Mouse (Mus musculus) liver, adult (tissue): ENCODE measurements around the gene Defa2.
"Not testable (repeated sequence)": the region's sequence is repeated elsewhere in the genome, so short reads cannot be mapped to it uniquely, and the experiment has no call there.

ENCODE experiments used
- GATA4 ChIP-seq: IDR thresholded peaks from 2 replicates; pipeline ENCODE4 v1.6.1; 2014; ENCODE audit warnings: mild to moderate bottlenecking, low read length; ENCODE audit not compliant: insufficient replicate concordance

The Defa2 gene

DNA sequence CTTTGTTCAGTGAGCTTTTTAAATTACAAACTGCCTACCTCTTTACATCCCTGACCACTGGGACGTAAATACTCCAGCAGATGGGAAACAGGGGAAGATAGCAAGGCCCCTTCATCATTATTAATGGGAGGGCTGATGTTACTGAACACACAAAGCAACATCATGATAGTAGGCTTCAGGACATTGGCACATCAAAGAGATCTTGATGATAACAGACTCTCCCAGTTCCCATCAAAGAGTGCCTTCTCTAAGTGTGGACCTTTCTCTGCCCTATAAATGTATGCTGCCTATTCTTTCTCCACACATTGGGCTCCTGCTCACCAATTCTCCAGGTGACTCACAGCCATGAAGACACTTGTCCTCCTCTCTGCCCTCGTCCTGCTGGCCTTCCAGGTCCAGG, at the start of gene Defa2:
Gene Defa2, plus strand, starts transcription at position 301 of the 400 bp plus-strand sequence.
- TF ChIP-seq GATA4, result not testable (repeated sequence)

DNA sequence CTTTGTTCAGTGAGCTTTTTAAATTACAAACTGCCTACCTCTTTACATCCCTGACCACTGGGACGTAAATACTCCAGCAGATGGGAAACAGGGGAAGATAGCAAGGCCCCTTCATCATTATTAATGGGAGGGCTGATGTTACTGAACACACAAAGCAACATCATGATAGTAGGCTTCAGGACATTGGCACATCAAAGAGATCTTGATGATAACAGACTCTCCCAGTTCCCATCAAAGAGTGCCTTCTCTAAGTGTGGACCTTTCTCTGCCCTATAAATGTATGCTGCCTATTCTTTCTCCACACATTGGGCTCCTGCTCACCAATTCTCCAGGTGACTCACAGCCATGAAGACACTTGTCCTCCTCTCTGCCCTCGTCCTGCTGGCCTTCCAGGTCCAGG, 13.2 kb downstream of the Defa2 start, which contains the start of gene Defa33:
Gene Defa33, plus strand, starts transcription at position 301 of the 400 bp plus-strand sequence.
- TF ChIP-seq GATA4, result not testable (repeated sequence)

- not testable (repeated sequence) for TF ChIP-seq GATA4
Measured at GRCm38 (mm10) chr8:21427111-21427510, 48.8 kb downstream of the Defa2 start, which contains the start of gene Defa36. Defa36 (plus strand) TSS chr8:21427411.
